Mouse (Mus musculus) kidney, postnatal 25 days (tissue): Measurements from ENCODE around the gene Plod2.

ENCODE experiments used
- DNase-seq, 2 experiments: peaks; one replicate each; pipeline ENCODE4 v3.0.0; 2021; ENCODE audit warnings: mixed read lengths in 2 of 2

The Plod2 gene

GRCm38 (mm10) chr9:92541977-92542561 is at the start of gene Plod2:
TSS of gene Plod2 (plus strand) at chr9:92542223.
- DNase-seq, result peak; percentile 81 to 89

GRCm38 (mm10) chr9:92499710-92500410 is 42.2 kb upstream of the Plod2 start:
- DNase-seq, result peak; percentile 84 to 95

GRCm38 (mm10) chr9:92504256-92504655 is 37.8 kb upstream of the Plod2 start:
- DNase-seq, result no peak

- no peak for DNase-seq
These were observed 37.1 kb upstream of the Plod2 start for GRCm38 (mm10) chr9:92504889-92505288.

- no peak for DNase-seq
These were observed 30.3 kb upstream of the Plod2 start for GRCm38 (mm10) chr9:92511696-92512095.

- peak; percentile 10 to 63 for DNase-seq
These were observed 25.0 kb upstream of the Plod2 start for GRCm38 (mm10) chr9:92517036-92517435.

- DNase-seq, result no peak
These were observed 21.3 kb upstream of the Plod2 start for GRCm38 (mm10) chr9:92520751-92521150.

- DNase-seq, result no peak
These were observed 17.5 kb upstream of the Plod2 start for GRCm38 (mm10) chr9:92524506-92524905.

- DNase-seq, result no peak
These were observed 12.0 kb upstream of the Plod2 start for GRCm38 (mm10) chr9:92530055-92530454.

GRCm38 (mm10) chr9:92537735-92538134 is 4.3 kb upstream of the Plod2 start:
- no peak for DNase-seq

- DNase-seq, result no peak
These were observed 3.8 kb upstream of the Plod2 start for GRCm38 (mm10) chr9:92538216-92538615.

GRCm38 (mm10) chr9:92542591-92543416 is 781 bp downstream of the Plod2 start:
- DNase-seq, result peak; percentile 54 to 57

GRCm38 (mm10) chr9:92544146-92544545 is 2.1 kb downstream of the Plod2 start:
- DNase-seq, result no peak

GRCm38 (mm10) chr9:92545021-92545420 is 3.0 kb downstream of the Plod2 start:
- no peak for DNase-seq

GRCm38 (mm10) chr9:92546446-92546845 is 4.4 kb downstream of the Plod2 start:
- no peak for DNase-seq

GRCm38 (mm10) chr9:92547106-92547505 is 5.1 kb downstream of the Plod2 start:
- DNase-seq, result no peak

- DNase-seq, result no peak
These were observed 5.8 kb downstream of the Plod2 start for GRCm38 (mm10) chr9:92547821-92548220.

GRCm38 (mm10) chr9:92548603-92549002 is 6.6 kb downstream of the Plod2 start:
- peak in 1 of 2 experiments; percentile 51 for DNase-seq

- DNase-seq, result peak; percentile 74 to 85
These were observed 7.9 kb downstream of the Plod2 start for GRCm38 (mm10) chr9:92549811-92550490.

- no peak for DNase-seq
These were observed 9.0 kb downstream of the Plod2 start for GRCm38 (mm10) chr9:92550981-92551380.

- DNase-seq, result no peak
These were observed 9.6 kb downstream of the Plod2 start for GRCm38 (mm10) chr9:92551666-92552065.

- no peak for DNase-seq
These were observed 10.7 kb downstream of the Plod2 start for GRCm38 (mm10) chr9:92552691-92553090.
